Mouse (Mus musculus): Measurements from ENCODE around the gene Vrk1.

The Vrk1 gene

DNA sequence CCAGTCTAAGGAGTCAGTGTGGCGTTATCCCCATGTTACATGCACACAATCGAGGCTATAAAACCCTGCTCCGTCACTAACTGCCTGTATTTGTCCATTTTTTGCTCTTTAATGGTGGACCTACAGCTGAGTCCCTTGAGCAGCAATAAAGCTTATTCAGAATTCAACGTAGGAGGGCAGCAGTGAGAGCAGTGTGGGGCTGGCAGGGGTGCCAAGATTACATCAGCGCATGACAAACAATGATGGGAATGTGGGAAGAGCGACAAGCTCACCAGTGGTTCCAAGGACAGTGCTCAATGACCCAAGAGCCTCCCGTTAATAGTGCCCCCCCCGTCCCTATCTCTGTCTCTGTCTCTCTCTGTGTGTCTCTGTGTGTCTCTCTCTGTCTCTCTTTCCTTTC, 8.3 kb upstream of the Vrk1 start:
- DNase-seq: no peak

DNA sequence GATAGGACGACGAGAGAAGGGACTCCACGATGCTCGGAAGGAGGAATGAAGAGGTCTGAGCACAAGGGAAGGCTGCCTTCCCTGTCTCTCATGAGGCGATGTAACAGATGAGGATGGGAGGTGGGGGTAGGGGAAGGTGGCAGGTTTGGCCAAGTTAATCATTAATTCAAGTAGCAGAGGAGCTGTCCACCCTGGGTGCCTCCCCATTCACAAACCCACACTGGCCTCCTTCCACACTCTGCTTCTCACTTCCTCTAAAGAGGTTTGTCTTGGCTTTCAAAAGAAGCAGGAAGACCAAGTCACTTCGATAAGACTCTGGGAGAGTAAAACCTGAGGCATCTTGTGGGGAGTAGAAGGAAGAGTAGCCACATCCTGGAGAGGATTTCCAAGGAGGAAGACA, 5.3 kb upstream of the Vrk1 start:
- no peak for DNase-seq

DNA sequence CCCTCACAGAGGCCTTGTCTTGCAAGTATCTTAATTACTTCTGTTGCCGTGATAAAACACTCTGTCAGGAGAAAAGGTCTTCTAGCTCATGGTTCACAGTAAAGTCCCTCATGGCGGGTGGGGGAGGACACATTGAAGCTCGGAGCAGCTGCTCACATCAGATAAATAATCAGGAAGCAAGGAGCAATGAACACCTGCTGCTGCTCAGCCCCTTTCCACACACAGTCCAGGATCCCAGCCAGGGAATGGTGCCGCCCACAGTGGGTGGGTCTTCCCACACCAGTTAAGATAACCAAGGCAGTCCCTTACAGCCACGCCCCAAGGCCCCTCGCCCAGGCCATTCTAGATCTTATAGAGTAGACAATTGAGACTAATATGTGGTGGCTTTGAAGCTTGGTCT, 3.8 kb upstream of the Vrk1 start:
- no peak for DNase-seq

DNA sequence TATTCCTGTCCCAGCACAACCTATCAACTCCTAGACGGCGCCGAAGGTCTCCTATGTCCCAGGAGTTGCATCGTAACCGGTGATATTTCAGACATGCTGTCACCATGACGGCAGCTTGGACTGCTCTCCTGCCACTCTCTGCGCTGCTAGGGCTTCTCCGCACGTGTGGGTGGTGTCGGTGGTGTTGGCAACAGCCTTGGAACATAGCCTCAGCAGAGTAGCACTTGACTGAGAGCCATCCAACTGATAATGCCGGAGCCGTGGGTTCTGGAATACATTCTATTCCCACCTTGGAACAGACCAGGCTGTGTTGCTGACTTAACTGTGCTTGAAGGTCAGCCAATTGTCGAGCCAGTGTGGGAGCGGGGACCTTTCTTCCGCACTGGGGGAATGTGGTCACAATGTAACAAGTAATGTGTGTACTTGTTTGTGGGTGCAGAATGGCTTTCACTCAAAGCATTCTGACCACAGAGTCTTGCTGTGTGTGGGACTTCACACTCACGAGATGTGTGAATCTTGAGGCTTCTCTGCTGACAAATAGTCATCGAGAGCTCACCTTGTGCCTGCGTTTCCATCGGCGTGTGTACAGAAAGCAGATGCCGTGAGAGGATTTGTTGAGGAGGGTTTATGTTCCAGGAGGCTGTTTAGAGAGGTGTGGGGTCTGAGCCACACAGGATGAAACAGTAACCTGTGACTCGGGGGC, 1.5 kb upstream of the Vrk1 start:
- DNase-seq: no peak

DNA sequence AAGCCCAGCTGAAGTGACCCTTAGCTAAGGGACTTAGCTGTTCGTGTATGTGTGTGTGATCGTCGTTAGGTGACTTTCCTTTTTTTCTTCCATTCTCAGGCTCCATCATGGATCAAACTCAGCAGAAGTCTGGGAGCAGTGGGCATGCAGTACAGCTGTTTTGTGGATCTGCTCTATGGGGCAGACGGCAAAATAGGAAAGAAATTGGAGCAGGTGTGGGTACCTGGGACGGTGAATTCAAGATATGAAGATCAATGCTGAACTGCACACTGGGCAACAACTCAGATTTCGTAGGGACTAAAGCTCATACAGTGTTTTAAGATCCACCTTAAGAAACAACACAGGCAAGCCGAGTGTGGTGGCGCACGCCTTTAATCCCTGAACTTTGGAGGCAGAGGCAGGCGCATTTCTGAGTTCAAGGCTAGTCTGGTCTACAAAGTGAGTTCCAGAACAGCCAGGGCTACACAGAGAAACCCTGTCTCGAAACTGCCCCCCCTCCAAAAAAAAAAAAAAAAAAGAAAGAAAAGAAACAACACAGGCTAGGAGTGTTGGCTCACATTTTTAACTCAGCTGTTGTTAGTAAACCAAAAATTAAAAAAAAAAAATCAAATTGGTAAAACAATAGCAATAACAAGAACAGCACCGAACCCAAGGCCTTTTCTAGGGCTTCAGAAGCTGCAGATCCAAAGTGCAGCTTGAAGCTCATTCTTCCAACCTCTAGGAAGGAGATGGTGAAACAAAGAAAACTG, 732 bp upstream of the Vrk1 start:
- no peak for DNase-seq

DNA sequence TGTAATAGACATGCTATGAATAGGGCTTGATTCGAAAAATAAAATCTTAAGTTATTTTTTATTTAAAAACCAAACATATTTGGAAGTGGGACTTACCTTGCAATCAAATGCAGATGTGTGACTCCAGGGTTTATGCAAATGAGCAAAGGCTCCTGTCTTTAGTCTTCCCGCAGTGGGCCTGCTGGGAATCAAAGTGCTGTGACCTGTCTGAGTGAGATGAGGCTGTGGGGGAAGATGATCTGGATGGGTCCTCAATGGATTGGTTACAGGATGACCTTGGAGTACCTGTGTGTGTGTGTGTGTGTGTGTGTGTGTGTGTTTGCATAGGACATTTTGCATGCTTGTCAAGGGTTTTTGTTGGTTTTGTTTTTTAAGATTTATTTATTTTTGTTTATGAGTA, 2.1 kb downstream of the Vrk1 start:
- no peak for DNase-seq

DNA sequence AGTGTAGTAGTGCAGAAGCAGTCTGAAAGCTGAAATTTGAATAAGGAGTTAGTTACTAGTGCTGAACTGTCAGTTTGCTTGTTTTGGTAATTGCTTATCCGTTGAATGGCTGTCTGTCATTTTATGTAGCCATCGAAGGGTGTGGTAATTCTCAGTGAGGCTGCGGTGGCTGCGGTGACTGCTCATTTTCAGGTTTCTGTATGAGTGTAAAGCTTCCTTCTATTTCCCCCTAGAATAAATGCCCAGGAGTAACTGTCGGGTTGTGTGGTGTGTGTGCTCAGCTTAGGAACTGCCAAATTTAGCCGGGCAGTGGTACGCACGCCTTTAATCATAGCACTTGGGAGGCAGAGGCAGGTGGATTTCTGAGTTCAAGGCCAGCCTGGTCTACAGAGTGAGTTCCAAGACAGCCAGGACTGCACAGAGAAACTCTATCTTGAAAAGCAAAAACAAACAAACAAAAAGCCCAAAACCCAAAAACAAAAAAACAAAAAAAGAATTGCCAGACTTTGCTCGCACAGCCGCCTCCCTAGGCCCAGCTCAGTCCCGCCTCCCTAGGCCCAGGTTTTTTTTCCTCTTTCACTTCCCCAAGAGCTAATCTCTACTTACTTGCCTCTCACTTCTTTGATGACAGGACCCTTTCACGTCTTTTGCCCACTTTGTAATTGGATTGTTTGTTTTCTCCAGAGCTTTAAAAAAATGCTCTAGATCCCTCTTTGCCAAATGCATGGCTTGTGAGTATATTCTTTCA, 6.4 kb downstream of the Vrk1 start:
- peak; percentile 51 for DNase-seq

DNA sequence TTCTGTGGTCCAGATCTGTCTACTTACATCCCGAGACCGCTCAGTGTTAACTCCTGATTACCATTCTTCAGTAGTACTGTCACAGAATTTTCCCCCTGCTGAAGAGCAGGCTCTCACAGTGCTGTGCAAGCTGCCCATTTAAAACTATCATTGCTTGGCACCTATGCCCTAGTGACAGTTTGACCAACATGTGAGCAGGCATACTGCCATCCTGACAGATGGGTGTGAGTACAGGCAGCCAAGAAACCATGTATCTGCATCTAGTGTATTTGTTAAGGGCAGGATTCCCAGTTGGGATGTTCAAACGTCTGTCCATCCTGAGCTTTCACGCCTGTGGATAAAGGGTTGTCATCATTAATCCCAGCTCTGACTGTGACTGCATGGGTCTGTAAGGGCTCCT, 10.0 kb downstream of the Vrk1 start:
- DNase-seq: no peak

DNA sequence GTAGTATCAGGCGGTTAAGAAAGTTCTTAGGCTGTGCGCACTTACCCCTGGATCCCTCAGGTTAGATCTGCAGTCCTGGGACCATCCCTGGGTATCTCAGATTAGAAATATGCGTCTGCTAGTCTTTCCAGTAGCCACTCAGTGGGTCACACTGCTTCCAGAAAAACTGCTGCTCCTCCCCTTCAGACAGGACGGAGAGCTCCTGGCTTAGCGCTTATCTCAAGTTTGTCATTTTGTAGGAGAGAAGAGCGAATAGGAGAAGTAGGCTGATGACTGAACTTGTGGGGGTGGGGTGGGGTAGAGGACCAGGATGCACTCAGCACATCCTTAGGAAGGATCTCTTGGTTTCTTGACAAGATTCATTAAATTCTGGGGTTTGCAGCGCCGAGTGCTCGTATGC, 13.6 kb downstream of the Vrk1 start:
- DNase-seq: no peak

DNA sequence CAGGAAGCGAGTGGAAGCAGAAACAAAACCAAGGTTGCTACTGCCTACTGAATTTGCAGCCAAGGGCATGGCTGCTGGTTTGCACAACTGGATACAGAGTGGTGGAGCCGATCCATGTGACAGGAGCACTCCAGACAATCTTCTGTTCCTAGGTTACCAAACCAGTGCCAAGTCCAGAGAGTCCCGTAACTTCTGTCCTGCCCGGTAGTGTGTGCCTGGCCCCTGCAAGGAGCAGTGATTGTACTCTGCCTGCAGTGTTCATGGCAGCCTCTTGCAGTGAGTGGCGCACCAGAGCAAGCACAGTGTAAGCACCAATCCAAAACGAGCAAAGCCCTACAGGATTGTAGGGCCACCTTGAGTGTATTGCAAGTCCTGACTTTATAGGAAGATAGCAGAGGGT, 15.4 kb downstream of the Vrk1 start:
- peak; percentile 26 for DNase-seq

DNA sequence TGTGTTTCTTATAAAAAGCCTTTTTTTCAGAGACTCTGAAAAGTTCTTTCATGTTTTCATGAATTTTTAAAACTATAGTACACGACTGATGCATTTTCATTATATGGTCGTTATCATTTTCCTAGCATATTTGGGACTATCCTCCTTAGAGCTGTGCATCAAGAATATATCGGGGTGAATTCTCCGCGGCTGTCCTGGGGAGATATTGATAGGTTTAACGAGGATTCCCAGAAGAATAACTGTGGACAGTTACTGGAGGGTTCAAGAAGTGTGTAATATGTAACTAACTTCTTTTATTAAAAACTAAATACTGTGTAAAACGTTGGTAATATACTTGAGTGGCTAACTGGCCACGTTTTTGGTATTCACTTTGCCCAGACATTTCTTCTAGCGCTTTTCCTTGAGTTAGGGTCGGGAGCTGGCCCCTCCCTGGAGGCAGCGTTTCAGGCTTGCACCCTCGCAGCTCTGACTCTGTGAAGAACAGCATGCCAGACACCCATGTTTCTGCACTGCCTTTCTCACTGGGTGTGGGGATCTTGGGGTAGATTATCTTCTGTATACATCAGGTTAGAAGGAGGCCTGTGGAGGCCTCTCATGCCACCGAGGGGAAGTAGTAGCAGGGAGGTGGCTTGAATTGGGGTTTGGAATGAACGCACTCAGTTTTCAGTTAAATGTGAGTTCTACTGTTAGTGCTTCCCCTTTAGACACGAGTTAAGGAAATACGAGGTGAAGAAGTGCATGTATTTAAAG, 16.5 kb downstream of the Vrk1 start:
- peak; percentile 29 for DNase-seq

DNA sequence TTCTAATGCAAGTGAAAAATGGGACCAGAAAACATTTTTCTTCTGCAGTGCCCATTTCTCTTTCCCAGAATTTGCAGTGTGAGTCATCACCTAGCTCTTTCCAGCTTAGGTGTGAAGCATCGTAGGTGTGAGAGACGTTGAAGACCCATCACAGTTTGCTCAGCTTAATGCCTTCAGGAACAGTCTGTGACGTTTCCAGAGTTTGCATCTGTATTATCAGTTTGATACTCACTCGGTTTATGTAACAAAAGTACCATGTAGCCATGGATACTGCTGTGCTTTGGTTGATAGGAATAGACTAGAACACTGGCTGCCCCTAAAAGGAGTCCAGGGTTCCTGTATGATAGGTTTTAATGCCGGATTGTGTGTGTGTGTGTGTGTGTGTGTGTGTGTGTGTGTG, 17.3 kb downstream of the Vrk1 start:
- DNase-seq: no peak

DNA sequence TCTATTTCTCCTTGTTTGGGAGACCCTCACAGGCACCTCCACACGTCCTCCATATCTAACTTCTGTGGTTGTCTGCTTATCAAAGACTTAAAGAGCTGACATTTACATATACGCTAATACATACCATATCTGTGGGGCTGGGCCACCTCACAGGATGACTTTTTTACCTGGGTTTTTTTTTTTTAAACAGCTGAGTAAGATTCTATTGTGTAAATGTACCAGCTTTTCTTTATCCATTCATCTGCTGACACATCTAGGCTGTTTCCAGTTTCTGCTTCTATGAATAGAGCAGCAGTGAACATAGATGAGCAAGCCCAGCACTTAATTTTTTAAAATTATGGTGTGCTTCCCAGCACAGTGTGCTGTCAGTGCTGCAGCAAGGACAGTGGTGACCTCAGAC, 19.6 kb downstream of the Vrk1 start:
- no peak for DNase-seq

DNA sequence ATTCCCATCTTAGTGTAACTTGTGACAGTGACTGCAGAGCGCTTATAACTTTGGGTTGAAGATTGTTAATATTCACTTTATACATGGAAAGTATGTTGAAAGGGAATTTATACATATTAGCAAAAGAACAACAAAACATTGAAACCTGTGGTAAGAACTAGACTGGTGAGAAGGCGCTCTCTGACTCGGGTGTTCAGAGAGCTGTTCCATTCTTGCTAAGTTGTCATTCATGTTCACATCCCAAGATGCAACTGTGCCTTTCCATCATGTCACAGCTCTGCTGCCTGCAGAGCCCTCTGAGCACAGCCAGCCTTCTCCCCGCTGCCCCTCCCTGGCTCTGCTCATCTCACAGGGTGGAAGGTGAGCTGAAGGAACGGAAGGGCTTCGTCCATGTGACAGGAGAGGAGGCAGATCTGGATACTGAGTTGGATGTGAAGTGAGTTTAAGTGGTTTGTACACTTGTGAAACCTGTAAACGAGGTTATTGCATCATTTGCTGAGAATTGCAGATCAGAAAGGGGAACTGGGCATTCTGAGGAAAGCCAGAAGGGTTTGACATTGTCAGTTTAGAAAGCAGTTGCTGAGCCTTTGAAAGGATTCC, 20.2 kb downstream of the Vrk1 start:
- DNase-seq: peak; percentile 65

DNA sequence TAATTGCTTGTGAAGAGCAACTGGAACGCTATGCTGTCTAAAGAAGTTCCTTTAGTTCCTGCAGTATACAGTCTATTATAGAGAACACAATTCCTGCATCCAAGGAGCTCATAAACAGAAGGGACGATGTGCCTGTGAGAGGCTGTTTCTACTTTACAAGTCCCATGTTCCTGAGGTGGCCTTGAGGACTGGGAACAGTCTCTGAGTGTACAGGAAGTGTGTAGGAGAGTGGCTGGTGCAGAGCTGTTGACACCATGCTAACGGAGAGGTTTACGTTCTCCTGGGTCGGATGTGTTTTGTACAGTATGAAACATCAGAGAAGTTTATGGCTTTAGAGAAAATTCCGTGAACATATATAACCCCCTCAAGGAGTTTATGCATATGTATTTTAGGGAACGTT, 20.8 kb downstream of the Vrk1 start:
- DNase-seq: no peak

DNA sequence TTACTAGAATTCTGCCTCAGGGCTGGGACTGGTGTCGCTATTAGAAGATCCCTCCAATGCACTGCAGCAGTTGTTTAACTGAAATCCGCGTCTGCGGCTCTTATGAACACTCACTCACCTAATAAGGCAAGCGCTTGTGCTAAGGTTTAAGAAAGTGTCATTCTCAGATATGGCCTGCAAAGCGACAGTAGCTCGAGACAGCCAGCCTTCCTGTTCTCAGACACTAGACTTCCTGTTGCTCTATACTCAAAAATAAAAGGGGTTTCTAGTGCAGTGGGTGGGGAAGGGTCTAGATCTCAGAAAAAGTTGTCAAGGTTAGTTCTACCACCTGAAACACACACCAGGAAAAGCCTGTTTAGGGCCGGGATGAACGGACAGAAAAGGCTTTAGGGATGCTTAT, 21.9 kb downstream of the Vrk1 start:
- no peak for DNase-seq

DNA sequence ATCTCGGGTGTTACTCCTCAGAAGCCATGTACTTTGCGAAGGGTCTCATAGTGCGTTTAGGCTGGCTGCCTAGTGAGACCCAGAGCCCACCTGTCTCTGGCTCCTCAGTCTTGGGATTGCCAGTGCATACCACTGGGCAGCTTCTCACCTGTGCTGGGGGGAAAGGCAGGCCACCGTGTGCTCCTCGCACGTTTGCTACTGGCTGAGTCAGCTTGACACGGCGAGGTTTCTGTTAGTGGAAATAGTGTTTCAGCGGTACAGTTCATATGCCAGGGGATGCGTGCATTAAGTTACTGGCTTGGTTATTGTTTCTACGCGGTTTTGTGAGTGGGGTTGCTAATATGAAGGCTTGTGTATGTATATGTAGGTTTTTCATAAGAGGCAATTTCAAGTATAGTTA, 22.3 kb downstream of the Vrk1 start:
- DNase-seq: no peak

DNA sequence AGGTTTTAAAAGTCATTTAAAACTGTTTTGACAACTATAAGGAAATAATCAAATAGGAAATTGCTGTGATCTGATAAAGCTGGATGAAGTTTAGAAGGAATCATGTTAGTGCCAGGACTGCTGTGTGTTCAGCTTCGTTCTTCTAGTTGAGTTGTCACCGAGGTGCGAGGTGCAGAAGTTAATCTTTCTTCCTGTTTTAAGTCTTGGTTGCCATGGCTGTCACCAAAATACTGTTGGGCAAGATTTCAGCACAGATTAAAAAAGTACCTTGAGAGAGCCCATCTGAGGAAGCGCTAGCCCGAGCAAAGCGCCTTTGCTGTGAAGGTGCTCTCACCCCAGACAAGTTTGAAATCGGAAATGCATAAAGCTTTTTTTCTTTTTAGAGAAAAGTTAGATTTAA, 24.2 kb downstream of the Vrk1 start:
- DNase-seq: peak; percentile 75

DNA sequence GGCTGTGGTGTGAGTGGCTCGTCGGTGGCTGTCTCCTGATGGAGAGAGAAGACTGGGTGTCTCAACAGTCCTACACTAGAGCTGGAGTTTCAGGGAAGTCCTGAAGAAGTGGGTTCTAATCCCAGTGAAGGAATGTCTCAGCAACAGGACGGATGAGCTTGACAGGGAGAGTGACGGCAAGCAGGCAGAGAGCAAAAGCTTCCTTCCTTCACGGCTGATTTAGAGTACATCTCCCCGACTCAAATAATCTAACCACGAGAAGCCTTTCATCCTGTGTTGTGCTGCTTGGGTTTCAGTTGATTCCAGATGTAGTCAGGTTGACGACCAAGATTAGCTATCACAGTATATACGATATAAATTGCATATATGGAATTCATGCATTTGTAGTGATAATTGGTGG, 24.7 kb downstream of the Vrk1 start:
- DNase-seq: no peak

DNA sequence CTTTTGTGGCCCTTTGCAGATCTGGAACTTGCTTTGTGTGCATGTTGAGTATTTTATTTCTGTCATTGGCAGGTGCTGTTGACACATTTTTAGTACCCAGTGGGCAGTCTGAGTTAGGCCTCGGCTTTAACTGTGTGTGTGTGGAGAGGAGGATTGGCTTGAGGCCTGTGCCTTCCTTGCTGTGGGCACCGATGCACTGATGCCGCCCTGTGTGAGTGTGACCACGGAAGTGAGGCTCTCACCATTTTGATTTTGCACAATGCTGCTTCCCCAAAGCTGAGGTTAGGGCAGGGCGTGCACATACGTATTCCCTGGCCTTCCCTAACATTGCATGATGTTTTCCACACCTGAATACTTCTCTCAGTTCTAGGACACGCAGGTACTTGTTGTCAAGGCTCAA, 30.2 kb downstream of the Vrk1 start:
- no peak for DNase-seq

DNA sequence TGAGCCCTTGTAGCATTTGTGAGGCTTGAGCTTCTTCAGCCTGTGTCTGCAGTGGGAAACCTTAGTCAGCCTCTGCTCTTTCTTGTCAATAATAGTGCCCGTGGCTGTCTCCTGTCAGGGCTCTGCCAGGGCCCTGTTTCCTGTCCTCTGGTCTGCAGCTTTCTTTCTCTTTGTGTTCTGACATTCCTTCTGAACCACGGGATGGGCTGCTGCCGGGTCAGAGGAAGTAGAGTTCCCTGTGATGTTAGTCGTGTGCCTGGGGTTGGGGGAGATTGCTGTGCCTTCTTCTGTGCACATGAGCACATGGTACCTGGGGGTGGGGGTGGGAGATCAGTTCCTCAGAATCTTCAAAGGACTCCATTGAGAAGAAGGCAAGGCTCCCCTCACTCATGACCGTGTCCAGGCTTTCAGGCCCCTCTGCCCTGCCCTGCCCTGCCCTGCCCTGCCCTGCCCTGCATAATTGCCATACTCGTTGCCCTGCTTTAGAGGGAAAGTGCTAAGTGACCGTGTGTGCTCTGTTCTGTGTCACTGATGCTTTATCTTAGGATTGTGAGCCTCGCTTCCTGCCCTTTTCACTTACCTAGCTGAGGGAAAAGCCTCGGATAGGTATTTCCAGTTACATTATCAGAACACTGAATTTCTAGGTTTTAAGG, 36.2 kb downstream of the Vrk1 start:
- DNase-seq: no peak

DNA sequence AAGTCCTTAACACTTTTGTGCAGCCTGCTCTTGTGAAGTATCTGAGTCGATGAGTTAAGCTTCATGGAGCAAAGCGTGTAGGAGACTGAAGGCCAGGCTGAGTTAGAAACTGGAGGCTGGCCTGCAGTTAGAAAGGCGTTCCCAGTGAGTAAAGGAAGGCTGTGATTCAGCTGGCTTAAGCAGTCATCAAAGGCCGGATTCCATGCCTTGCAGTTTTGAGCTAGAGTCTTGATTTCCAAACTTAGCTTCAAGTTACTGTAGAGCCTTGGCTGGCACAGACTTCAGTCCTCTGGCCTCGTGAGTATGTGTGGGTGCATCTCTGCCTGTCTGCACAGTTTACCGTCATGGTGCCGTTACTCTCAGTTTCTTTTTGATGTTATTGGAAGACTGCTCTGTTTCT, 42.2 kb downstream of the Vrk1 start:
- DNase-seq: no peak

All from lung, postnatal 36 days (tissue).